Mouse (Mus musculus): Measurements from ENCODE around the gene Rdh8. TPM values are rescaled to one million over a fixed set of nuclear protein-coding genes. Genes with fewer than 3 reads are reported as not detected.

Gene Rdh8
- polyA plus RNA-seq (2015; fragmentation: Nextera tagmentation; extraction: Ambion mirVana): not detected in 2 replicates

- Histone ChIP-seq H3K4me3 (no peak within 1 kb of the TSS), H3K9ac (no peak within 1 kb of the TSS), H3K9me3 (replicated peaks) (no peaks in the 10 kb centered on the region), H3K4me1 (peaks cover 7% of the 10 kb centered on the region), H3K27me3 (peaks cover 28% of the 10 kb centered on the region), H3K4me2 (no peak within 1 kb of the TSS), H3K27ac (no peak within 1 kb of the TSS), H3K36me3 (ENCODE audit: poor library complexity, severe bottlenecking) (no peaks in the 10 kb centered on the region)
- ATAC-seq: no peak
- 82% methylated on average over 6 of the region's 6 CpGs for WGBS
Observed at GRCm38 (mm10) chr9:20818236-20818635, at the start of gene Rdh8. Gene Rdh8 (plus strand): TSS chr9:20818503.

GRCm38 (mm10) chr9:20781286-20781685, 37.0 kb upstream of the Rdh8 start:
- H3K4me2 ChIP-seq: no peak overlapping the region
- no peaks in the 10 kb centered on the region for H3K9me3 ChIP-seq (replicated peaks)
- H3K27me3 ChIP-seq: no peaks in the 10 kb centered on the region
- ATAC-seq: no peak
- H3K36me3 ChIP-seq (ENCODE audit: poor library complexity, severe bottlenecking): no peaks in the 10 kb centered on the region
- H3K4me1 ChIP-seq: peaks cover 3% of the 10 kb centered on the region; the same call in 1 of the 2 replicates
- H3K9ac ChIP-seq: no peak overlapping the region
- WGBS: 89% methylated on average over 3 of the region's 3 CpGs
- no peak overlapping the region for H3K4me3 ChIP-seq
- H3K27ac ChIP-seq: no peak overlapping the region

GRCm38 (mm10) chr9:20785055-20785454, 33.2 kb upstream of the Rdh8 start:
- Histone ChIP-seq H3K4me2 (no peak overlapping the region), H3K9me3 (replicated peaks) (no peaks in the 10 kb centered on the region), H3K36me3 (ENCODE audit: poor library complexity, severe bottlenecking) (no peaks in the 10 kb centered on the region), H3K9ac (no peak overlapping the region), H3K27me3 (no peaks in the 10 kb centered on the region), H3K27ac (no peak overlapping the region), H3K4me3 (no peak overlapping the region), H3K4me1 (no peaks in the 10 kb centered on the region)
- WGBS: 83% methylated on average over 6 of the region's 6 CpGs
- no peak for ATAC-seq

GRCm38 (mm10) chr9:20787992-20788391, 30.3 kb upstream of the Rdh8 start:
- Histone ChIP-seq H3K27me3 (no peaks in the 10 kb centered on the region), H3K36me3 (ENCODE audit: poor library complexity, severe bottlenecking) (no peaks in the 10 kb centered on the region), H3K4me1 (0 out of 2 replicates have a peak, but pooled peaks cover 3% of the 10 kb centered on the region), H3K9ac (no peak overlapping the region), H3K4me3 (no peak overlapping the region), H3K27ac (no peak overlapping the region), H3K9me3 (replicated peaks) (no peaks in the 10 kb centered on the region), H3K4me2 (no peak overlapping the region)
- no peak for ATAC-seq
- 81% methylated on average over 8 of the region's 8 CpGs for WGBS

GRCm38 (mm10) chr9:20789651-20790050, 28.7 kb upstream of the Rdh8 start:
- H3K4me2 ChIP-seq: no peak overlapping the region

GRCm38 (mm10) chr9:20790345-20790744, 28.0 kb upstream of the Rdh8 start:
- Histone ChIP-seq H3K4me3 (no peak overlapping the region), H3K4me2 (no peak overlapping the region), H3K4me1 (0 out of 2 replicates have a peak, but pooled peaks cover 3% of the 10 kb centered on the region), H3K27me3 (no peaks in the 10 kb centered on the region; the same call in 1 of the 2 replicates), H3K36me3 (ENCODE audit: poor library complexity, severe bottlenecking) (no peaks in the 10 kb centered on the region), H3K9ac (no peak overlapping the region), H3K27ac (no peak overlapping the region), H3K9me3 (replicated peaks) (no peaks in the 10 kb centered on the region)
- no peak for ATAC-seq
- 68% methylated on average over 3 of the region's 3 CpGs for WGBS

More at GRCm38 (mm10) chr9:20789651-20790050, 28.7 kb upstream of the Rdh8 start:
- Histone ChIP-seq H3K27me3 (no peaks in the 10 kb centered on the region; the same call in 1 of the 2 replicates), H3K36me3 (ENCODE audit: poor library complexity, severe bottlenecking) (no peaks in the 10 kb centered on the region), H3K27ac (no peak overlapping the region), H3K4me1 (0 out of 2 replicates have a peak, but pooled peaks cover 3% of the 10 kb centered on the region), H3K4me3 (no peak overlapping the region), H3K9ac (no peak overlapping the region), H3K9me3 (replicated peaks) (no peaks in the 10 kb centered on the region)
- 79% methylated on average over 3 of the region's 4 CpGs for WGBS
- ATAC-seq: no peak

- H3K9ac ChIP-seq: no peak overlapping the region
- H3K4me3 ChIP-seq: no peak overlapping the region
- H3K4me2 ChIP-seq: no peak overlapping the region
- 0 out of 2 replicates have a peak, but pooled peaks cover 3% of the 10 kb centered on the region for H3K4me1 ChIP-seq
- no peaks in the 10 kb centered on the region; the same call in 1 of the 2 replicates for H3K27me3 ChIP-seq
- peak; percentile 58; the same call in 1 of the 2 replicates for ATAC-seq
- H3K36me3 ChIP-seq (ENCODE audit: poor library complexity, severe bottlenecking): no peaks in the 10 kb centered on the region
- 43% methylated on average over 7 of the region's 7 CpGs for WGBS
- H3K9me3 ChIP-seq (replicated peaks): no peaks in the 10 kb centered on the region
- peak overlapping the region; percentile 7; the same call in 1 of the 2 replicates for H3K27ac ChIP-seq
Observed at GRCm38 (mm10) chr9:20794108-20794806, 24.0 kb upstream of the Rdh8 start.

- 82% methylated on average over 13 of the region's 13 CpGs for WGBS
- Histone ChIP-seq H3K4me2 (no peak overlapping the region), H3K4me3 (no peak overlapping the region), H3K36me3 (ENCODE audit: poor library complexity, severe bottlenecking) (no peaks in the 10 kb centered on the region), H3K27ac (no peak overlapping the region), H3K27me3 (no peaks in the 10 kb centered on the region), H3K9ac (no peak overlapping the region), H3K4me1 (no peaks in the 10 kb centered on the region), H3K9me3 (replicated peaks) (peaks cover 15% of the 10 kb centered on the region; the same call in 1 of the 2 replicates)
- ATAC-seq: no peak
Observed at GRCm38 (mm10) chr9:20804266-20805158, 13.8 kb upstream of the Rdh8 start.

- WGBS: 89% methylated on average over 3 of the region's 3 CpGs
- ATAC-seq: no peak
Observed at GRCm38 (mm10) chr9:20805159-20805495, 13.2 kb upstream of the Rdh8 start.

GRCm38 (mm10) chr9:20805706-20806105, 12.6 kb upstream of the Rdh8 start:
- 41% methylated on average over 5 of the region's 5 CpGs for WGBS
- H3K36me3 ChIP-seq (ENCODE audit: poor library complexity, severe bottlenecking): no peaks in the 10 kb centered on the region
- H3K4me1 ChIP-seq: no peaks in the 10 kb centered on the region

More at GRCm38 (mm10) chr9:20805159-20805495, 13.2 kb upstream of the Rdh8 start:
- Histone ChIP-seq H3K27me3 (no peaks in the 10 kb centered on the region), H3K4me3 (no peak overlapping the region), H3K4me2 (no peak overlapping the region), H3K4me1 (no peaks in the 10 kb centered on the region), H3K9ac (no peak overlapping the region), H3K36me3 (ENCODE audit: poor library complexity, severe bottlenecking) (no peaks in the 10 kb centered on the region), H3K9me3 (replicated peaks) (peaks cover 15% of the 10 kb centered on the region; the same call in 1 of the 2 replicates), H3K27ac (no peak overlapping the region)

GRCm38 (mm10) chr9:20810271-20810670, 8.0 kb upstream of the Rdh8 start:
- Histone ChIP-seq H3K27me3 (peaks cover 29% of the 10 kb centered on the region), H3K4me1 (peaks cover 7% of the 10 kb centered on the region), H3K4me3 (no peak overlapping the region), H3K36me3 (ENCODE audit: poor library complexity, severe bottlenecking) (no peaks in the 10 kb centered on the region), H3K9me3 (replicated peaks) (no peaks in the 10 kb centered on the region), H3K9ac (no peak overlapping the region), H3K27ac (no peak overlapping the region), H3K4me2 (no peak overlapping the region)
- WGBS: 50% methylated on average over 4 of the region's 4 CpGs
- no peak for ATAC-seq

More at GRCm38 (mm10) chr9:20805706-20806105, 12.6 kb upstream of the Rdh8 start:
- H3K4me3 ChIP-seq: no peak overlapping the region
- no peak overlapping the region for H3K27ac ChIP-seq
- no peak overlapping the region for H3K4me2 ChIP-seq
- no peak overlapping the region for H3K9ac ChIP-seq
- peaks cover 15% of the 10 kb centered on the region; the same call in 1 of the 2 replicates for H3K9me3 ChIP-seq (replicated peaks)
- no peaks in the 10 kb centered on the region for H3K27me3 ChIP-seq
- no peak for ATAC-seq

- Histone ChIP-seq H3K27me3 (peaks cover 33% of the 10 kb centered on the region), H3K4me1 (peaks cover 7% of the 10 kb centered on the region), H3K9ac (no peak overlapping the region), H3K27ac (no peak overlapping the region), H3K36me3 (ENCODE audit: poor library complexity, severe bottlenecking) (no peaks in the 10 kb centered on the region), H3K4me2 (no peak overlapping the region), H3K4me3 (no peak overlapping the region), H3K9me3 (replicated peaks) (no peaks in the 10 kb centered on the region)
- no peak for ATAC-seq
- 86% methylated on average over 1 of the region's 1 CpGs for WGBS
Observed at GRCm38 (mm10) chr9:20810773-20811172, 7.5 kb upstream of the Rdh8 start.

Measured in forebrain, embryonic 13.5 days (tissue).